Mouse (Mus musculus) cerebellum, adult 18-20 months (tissue): ENCODE measurements around the gene Tnfsf9.
"Not testable (repeated sequence)": the region's sequence is repeated elsewhere in the genome, so short reads cannot be mapped to it uniquely, and the experiment has no call there.

ENCODE experiments used
- DNase-seq, 2 experiments: peaks; one replicate each; pipeline ENCODE4 v3.0.0; 2021

Tnfsf9 gene

DNA sequence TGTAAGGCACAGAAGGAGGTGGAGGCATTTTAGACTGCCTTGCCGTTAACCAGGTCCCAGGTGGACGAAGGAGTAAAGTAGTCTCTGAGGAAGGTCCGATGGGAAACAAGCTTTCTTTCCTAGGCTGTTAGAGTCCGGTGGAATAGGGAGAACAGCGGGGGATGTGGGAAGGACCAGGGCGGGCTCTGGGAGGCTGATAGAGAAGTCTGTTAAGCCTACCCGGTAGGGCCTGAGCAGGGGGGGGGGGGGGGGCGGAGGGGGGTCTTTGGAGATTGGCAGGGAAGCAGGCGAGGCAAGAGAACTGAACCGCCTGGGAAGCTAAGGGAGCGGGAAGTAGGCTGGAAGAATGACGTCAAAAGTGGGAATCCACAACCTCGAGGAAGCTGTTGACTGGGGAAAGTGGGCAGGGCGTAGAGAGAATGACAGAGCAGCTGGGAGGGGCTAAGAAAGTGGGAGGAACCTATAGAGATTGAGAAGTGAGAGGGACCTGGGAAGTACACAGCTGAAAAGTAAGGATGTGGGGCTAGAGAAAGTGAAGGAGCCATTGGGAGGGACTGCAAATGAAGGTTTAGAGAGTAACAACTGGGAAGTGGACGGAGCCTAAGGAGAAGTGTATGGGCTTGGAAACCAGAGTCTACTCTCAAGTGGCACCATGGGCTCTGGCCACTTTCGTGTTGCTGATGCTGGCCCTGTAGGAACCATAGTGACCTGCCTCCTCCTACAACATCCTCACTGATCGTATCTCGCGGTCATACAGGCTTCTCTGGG is 9.1 kb upstream of the Tnfsf9 start:
- DNase-seq: peak in 1 of 2 experiments; percentile 48

DNA sequence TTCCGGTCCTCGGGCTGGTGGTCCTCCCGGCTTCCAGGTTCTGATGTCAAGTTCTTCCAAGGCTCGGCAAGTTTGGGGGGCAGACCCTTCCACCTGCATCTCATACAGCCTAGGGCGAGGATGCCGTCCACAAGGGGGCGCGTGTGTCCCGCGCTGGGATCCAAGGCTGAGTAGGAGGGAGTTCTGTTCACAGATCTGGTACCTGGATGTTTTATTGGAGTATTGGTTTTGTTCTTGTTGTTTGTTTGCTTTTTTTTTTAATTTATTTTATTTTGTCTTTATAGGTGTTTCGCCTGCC is 8.6 kb upstream of the Tnfsf9 start:
- DNase-seq: peak; percentile 87 to 92

GRCm38 (mm10) chr17:57098321-57098720 is 6.8 kb upstream of the Tnfsf9 start:
- DNase-seq: no peak

GRCm38 (mm10) chr17:57099629-57100325 is 5.3 kb upstream of the Tnfsf9 start:
- DNase-seq: no peak

GRCm38 (mm10) chr17:57102276-57102675 is 2.8 kb upstream of the Tnfsf9 start:
- DNase-seq: no peak

DNA sequence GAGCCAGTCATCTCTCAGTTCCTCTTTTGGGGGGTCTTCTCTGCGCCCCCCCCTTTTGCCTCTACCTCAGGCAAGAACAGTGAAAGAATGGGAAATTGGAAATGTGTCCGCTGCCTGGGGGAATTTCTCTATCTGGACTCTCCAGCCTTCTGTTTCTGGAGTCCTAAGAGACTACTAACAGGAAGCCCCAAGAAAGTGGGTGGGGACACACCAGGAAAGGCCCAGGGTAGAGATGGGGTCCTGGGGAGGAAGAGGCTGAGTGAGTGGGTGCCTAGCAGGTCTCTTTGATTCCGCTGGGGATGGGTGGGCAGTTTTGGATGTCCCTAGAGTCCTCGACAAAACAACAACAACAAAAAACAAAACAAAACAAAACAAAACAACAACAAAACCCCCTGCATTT is 629 bp upstream of the Tnfsf9 start:
- no peak for DNase-seq

GRCm38 (mm10) chr17:57106035-57106368 is 877 bp downstream of the Tnfsf9 start:
- DNase-seq: no peak

- DNase-seq: no peak
Observed at GRCm38 (mm10) chr17:57107064-57107463, 1.9 kb downstream of the Tnfsf9 start.

- no peak for DNase-seq
Observed at GRCm38 (mm10) chr17:57108040-57108665, 3.0 kb downstream of the Tnfsf9 start.

GRCm38 (mm10) chr17:57108666-57109171 is 3.6 kb downstream of the Tnfsf9 start:
- no peak for DNase-seq

GRCm38 (mm10) chr17:57110005-57110404 is 4.9 kb downstream of the Tnfsf9 start:
- no peak for DNase-seq

DNA sequence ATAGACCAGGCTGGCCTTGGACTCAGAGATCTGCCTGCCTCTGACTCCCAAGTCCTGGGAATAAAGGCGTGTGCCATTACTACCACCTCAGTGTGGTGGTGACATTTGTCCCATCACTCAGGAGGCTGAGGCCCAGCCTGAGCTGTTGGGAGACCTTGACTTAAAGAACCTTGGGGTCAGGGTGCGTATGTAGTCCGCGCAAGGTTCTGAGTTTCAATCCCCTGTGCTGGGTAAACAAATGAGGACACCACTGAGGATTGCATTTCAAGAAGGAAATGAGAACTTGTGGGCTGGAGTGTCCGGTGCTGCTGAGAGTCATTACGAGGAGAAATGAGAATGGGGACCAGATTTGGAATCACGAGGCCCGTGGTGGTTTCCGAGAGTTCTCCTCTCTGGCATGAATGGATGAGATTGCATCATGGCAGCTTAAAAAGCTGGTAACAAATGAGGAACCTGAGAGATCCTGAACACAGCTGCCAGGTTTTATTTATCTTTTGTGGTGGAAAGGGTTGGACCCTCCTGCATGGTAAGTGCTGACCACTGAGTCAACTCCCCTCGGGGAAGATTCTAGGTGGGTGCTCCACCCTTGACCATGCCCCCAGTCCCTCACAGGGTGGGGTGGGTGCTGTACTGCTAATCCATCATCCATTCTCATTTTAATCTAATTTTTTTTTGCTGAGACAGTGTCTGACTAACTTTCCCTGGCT is 7.8 kb downstream of the Tnfsf9 start:
- no peak for DNase-seq

DNA sequence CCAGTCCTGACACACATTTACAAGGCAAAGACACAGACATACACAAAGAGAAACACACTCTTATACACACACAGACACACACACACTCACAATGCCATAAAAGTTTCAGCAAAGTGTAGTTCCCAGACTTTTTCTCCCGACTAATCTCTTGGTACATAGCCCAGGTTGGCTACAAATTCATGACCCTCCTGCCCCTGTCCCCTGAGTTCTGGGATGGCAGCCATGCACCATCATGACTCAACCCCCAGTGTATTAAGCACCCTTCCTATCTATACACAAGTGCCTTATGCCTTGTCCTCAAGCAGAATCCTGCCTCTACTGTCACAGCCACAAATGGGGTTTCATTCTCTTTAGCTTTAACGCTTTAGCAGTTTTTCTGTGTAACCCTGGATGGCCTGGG is 11.7 kb downstream of the Tnfsf9 start:
- DNase-seq: no peak

- DNase-seq: no peak
Observed at GRCm38 (mm10) chr17:57118524-57119349, 13.6 kb downstream of the Tnfsf9 start.

DNA sequence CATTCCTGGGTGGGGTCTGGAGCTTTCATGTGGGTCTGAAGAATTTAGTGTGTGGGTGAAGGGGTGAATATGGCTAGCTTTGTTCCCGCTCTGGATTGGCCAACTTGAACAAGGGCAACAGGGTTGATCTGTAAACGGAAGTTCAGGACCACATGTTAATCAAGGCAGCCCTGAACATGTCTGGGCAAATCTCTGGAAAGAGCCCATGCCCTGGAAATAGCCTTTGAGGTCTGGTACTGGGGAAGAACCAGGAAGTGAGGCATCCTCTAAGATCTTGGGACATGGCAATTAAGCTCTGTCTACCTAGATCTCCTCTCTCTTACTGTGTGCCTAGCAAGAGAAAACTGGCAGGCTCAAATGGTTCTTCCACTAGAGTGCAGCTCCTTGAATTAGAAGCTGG is 16.7 kb downstream of the Tnfsf9 start:
- DNase-seq: no peak

DNA sequence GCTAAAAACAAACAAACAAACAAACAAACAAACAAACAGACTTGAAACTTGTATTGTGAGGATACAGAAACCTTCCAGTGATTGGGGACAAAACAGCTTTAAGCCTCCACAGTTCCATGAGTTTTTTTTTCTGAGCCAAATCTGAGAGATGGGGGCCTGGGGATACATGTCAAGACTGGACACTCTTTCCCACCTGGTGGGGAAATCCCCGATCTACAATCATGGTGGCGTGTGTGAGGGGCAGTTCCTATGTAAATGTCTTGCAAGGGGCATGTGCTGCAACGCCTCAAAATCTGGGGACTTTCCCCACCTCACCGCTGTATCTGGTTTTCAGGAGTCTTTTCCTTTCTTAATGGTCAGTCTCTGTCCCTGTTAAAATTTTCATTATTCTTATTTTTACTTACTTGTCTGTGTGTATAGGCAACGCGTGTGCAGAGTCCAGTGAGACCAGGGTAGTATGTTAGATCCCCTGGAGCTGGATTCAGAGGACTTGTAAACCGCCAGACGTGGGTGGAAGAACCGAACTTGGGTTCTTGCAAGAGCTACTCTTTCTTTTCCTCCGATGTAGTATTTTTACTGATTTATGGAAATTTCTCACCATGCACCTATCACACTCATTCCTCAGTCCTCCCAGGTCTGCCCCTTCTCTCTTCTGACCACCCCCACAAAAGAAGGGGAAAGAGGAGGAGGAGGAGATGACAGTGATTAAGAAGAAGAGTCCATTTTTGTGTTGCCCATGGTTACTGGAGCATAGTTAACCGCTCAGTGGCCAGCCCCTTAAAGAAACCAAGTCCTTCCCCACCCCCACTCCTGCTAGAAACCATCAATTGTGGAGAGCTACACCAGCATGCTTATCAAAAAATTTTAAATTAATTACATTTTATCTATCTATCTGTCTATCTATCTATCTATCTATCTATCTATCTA is 18.3 kb downstream of the Tnfsf9 start:
- no peak for DNase-seq

- no peak for DNase-seq
Observed at GRCm38 (mm10) chr17:57124792-57125191, 19.7 kb downstream of the Tnfsf9 start.

- DNase-seq: no peak
Observed at GRCm38 (mm10) chr17:57125853-57126622, 20.9 kb downstream of the Tnfsf9 start.

GRCm38 (mm10) chr17:57131793-57132192 is 26.7 kb downstream of the Tnfsf9 start:
- DNase-seq: no peak

GRCm38 (mm10) chr17:57134021-57134420 is 28.9 kb downstream of the Tnfsf9 start:
- DNase-seq: not testable (repeated sequence)

DNA sequence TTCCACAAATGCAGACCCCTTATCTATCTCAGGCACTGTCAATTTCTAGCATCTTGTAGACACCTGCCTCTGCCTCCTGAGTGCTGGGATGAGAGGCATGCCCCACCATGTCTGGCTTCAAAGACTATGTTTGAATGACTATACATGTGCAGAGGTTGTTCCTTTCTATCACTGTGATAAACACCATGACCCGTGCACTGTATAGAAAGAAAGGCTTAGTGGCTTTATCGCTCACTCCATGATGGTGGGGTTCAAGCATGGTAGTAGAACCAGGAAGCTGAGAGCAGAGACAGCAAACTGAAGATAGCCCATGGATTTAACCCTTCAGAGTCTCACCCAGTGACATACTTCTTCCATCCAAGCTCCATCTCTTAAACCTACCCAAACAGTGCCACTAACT is 29.6 kb downstream of the Tnfsf9 start:
- DNase-seq: no peak
